Mouse (Mus musculus) lung, adult 2 months (tissue): Measurements from ENCODE around the gene Akt1s1.

Experiments used
- CTCF ChIP-seq: fragments of 200-500 bp; IDR thresholded peaks from 2 replicates; pipeline ENCODE4 v1.5.1; 2011; ENCODE audit warnings: mild to moderate bottlenecking, low read length, control low read depth; ENCODE audit not compliant: insufficient read depth
- POLR2A ChIP-seq: fragments of 200-500 bp; IDR thresholded peaks from 2 replicates; pipeline ENCODE4 v1.6.1; 2011; ENCODE audit warnings: low read depth, mild to moderate bottlenecking, control low read depth, low read length, borderline replicate concordance; ENCODE audit errors: extremely low read depth

DNA sequence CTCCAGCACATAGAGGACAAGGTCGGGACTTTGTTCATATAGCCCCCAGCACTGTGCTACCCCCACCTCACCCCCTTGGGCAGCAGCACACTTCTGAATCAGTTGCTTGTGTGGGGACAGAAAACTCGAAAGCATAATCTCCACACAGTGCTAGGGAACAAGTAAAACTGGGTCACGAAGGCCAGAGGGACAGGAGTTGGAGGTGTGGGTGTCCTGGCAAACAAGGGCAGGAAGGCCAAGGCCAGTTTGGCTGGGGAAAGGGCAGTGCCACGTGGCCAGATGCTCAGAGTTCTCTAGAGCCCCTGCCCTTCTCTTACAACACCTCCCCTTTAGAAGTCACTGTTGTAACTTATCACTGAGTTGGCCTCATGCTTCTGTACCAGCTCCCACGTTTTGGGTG lies 28.9 kb upstream of the Akt1s1 start:
- no peak for TF ChIP-seq CTCF
- no peak for TF ChIP-seq POLR2A
